Mouse (Mus musculus): ENCODE data around the gene Kdelr2.

DNA sequence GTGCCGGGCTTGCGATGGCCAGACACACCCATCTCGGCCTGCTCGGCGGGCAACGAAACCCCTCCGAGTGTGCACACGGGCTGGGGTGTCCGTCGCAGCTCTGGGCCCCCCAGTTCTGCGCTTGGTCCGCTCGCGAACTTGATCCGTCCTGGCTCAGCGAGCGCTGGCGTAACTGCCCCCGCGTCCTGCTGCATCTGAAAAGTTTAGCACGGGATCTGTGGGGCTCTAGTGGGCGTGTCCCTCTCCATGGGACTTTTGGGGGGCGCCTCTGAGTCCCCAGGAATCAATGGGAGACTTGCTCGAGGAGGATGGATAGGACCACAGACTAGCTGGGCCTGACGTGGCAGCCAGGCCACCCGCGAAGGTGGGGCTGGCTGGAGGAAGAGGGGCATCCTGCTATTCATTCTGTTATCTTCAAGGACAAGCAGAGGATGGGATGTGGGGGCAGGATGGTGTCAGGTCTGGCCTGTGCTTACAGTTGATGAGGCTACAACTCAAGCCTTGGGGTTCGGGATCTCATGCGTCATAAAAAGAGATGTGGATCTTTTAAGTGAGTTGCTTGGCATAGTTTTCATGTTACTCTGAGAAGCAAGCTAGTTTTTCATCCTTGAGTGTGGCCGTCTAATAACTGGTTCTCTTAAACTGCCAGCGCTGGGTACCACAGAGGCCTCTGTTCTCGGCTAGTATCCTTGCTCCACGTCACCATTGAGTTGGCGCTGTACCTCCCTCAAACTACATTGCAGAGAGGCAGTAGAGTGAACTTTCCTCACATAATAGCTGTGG lies 701 bp downstream of the Kdelr2 start:
- TF ChIP-seq GATA1 (IDR thresholded peaks at IDR 0.05; ENCODE audit: low read length) (no peak), TAL1 (IDR thresholded peaks at IDR 0.05; ENCODE audit: low read length) (no peak)

Measured in erythroblast, embryonic 14.5 days (primary cell).